Mouse (Mus musculus): Measurements from ENCODE around the gene Cdh23.

Cdh23 gene

DNA sequence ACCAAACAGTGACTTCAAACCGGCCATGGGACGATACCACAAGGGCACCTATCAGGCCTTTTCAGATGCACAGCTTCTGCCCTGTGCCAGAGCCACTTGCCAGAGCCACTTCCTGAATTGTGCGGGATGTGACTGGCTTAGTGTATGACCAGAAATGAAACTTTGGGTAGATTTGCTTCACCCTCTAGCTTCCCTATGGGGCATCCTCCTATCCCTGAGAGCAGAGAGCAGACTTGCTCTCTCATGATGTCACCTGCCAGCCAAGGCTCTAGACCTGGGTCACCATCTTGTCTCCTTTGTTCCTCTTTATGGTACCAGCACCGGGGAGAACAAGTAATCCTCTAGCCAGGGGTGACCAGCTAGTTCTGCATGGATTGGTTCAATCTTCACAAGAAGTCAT is 10.0 kb upstream of the Cdh23 start:
- no peak for DNase-seq

DNA sequence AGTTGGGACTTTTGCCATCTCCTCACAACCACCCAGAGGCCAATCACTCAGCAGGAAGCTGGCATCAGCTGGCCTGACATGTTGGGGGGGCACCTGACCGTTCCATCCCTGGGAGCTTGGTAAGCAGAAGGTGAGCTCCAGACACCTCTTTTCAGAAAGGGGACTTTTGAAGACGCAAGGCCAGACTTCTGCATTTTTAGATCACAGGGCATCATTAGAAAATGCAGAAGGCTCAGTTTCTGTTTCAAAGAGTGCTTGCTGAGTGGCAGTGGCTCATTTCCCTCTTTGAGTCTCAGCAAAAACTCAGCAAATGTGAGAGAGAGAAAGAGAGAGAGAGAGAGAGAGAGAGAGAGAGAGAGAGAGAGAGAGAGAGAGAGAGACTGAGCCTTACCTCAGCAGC is 8.8 kb upstream of the Cdh23 start:
- no peak for DNase-seq

DNA sequence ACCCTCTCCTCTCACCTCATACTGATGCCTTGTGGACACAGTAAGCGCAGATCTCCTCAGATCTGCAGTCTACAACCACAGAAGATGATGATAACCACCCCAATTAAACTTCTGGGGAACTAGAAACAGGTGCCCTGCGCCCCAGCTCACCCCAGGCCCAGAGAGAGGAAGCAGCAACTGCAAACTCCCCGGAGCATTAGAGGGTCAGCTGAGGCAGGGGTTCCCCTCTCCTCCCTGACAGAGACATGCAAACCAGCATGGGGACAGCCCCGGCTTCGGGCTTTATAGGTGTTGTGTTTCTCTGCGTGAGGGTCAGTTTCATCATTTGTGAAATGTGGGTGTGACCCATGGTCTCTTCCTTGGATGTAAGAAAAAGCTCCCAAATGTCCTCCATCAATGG is 1.5 kb upstream of the Cdh23 start:
- no peak for DNase-seq

- DNase-seq = peak; percentile 70 to 77
These were observed 685 bp upstream of the Cdh23 start for GRCm38 (mm10) chr10:60696975-60697374.

DNA sequence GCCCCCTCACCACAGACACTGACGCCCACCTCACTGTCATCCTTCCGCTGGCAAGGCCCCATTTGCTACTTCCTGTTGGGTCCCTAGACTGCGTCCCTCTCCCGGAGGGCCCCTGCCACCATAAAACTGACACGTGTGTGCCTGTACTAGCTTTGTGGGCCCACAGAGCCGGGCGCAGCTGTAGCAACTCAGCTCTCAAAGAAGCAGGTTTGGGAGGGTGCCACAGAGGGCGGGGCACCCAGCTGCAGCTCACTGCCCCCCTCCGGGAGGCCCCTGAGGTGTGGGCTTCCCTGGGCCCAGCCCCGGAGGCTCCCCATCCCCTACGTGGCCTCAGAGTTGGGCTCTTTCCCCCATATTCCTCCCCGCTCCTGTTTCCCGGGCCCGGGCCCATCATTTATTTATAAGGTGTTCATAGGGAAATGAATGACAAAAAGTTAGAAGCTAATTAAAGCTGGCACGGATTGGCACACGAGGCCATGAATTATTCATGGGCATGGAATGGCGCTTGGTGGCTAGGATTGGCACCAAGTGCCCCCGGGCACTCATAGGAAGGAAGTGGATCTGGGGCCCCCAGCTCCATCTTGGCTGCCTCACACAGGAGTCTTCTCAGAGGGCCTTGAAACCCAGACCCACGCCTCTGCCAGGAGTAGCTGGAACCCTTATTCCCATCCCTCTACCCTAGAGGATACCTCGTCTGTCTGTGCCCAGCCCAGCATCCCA is 4.5 kb downstream of the Cdh23 start:
- no peak for DNase-seq

- no peak for DNase-seq
These were observed 5.3 kb downstream of the Cdh23 start for GRCm38 (mm10) chr10:60690960-60691359.

DNA sequence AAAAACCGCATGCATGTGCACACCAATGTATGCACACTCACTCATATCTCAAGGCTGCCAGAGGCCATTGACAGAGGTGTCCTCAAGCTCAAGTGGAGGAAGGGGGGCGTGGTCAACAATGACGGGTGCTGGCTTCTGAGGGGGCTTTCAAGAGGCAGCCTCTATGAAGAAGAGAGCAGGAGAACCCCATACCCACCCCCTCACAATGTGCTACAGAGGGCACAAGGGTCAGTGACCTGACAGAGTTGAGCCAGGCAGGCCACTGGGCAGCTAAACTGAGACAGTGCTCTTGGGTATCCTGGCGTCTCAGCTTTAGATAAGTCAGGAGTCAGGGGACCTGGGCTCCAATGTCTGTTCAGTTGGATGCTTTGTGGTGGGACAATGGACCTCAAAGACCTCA is 6.9 kb downstream of the Cdh23 start:
- DNase-seq = no peak

DNA sequence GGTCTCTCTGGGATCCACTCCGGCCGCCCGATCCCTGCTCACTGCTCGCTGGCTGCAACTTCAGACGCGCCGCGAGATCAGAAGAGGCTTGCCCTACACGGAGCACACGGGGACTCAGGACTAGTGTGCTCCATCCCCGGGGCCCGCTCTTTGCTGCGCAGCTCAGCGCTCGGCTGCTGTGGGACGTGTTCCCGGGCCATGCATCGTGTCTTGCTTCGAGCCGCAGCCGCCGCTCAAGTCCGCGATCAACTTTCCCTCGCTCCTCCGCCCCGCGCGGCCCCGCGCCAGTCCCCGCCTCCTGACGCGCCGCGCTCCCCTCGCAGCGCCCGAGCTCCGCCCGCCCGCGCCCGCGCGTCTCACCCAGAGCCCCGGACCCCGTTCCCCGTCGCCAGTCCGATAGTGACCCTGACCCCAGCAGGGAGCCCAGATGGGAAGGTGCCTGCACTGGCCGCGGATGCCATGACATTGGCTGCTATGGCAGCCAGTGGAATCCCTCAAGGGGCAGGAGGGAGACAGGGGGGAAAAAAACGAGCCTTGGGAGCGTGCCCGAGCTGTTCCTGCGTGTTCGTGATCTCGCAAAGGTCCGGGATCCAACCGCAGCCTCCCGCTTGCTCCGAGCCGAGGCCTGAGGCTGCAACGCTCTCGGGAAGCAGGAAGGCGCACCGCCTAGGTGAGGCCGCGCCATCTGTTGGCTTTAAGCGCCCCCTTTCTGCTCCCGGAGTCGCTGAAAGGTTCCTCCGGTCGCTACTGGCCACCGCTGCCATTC is 9.1 kb downstream of the Cdh23 start:
- DNase-seq = peak; percentile 69 to 82

DNA sequence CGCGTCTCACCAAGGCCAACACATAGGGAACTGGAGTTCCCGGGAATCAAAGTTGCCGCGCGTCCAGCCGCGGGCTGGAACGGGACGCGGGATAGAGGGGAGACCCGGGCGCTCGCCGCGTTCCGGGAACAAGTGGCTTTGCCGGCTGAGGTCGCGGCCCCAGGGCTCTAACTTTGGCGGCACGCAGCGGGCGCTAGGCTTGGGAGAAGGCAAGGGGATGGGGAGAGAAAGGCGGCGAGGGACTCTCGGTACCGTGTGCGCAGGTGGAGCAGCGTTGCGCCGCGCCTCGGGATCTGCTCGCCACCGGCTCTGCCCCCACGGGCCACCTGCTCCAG is 9.7 kb downstream of the Cdh23 start:
- DNase-seq = peak; percentile 22 to 26

GRCm38 (mm10) chr10:60685764-60686640 is 10.3 kb downstream of the Cdh23 start:
- DNase-seq = peak; percentile 12 to 15

DNA sequence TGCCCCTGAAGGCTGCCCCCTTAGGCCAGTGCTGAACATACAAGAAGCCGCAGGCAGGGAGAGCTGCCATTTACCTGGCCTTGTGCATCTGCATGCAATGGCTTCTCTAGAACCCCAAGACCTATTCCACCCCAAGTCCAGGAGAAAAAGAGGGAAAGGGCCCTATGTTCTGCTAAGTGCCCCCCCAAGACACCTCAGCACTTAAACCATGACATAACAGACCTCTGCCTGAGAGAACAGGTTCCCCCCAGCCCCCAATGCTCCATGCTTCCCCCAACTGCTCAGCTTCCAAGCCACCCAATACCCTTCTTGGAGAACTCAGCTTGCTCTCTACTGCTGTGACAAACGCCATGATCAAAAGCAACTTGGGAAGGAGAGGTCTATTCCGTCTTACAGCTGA is 17.4 kb downstream of the Cdh23 start:
- no peak for DNase-seq

GRCm38 (mm10) chr10:60677319-60677718 is 19.0 kb downstream of the Cdh23 start:
- DNase-seq = no peak

DNA sequence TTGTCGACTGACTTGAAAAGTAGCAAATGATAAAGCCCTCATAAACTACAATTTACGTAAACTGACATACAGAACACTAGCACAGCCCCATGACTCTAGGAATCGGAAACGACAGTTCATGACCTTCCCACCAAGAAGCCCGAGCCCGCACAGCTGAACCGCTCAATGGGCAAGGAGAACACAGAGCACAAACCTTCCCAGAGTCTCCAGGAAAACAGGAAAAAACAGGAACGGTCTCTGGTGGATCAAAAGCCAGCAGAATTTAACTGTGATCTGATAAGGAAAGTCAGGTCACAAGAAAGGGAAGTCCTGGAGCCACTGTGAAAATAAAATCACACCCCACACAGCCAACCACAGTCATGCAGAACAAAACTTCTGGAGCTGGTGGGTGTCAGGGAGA is 26.1 kb downstream of the Cdh23 start:
- DNase-seq = no peak

DNA sequence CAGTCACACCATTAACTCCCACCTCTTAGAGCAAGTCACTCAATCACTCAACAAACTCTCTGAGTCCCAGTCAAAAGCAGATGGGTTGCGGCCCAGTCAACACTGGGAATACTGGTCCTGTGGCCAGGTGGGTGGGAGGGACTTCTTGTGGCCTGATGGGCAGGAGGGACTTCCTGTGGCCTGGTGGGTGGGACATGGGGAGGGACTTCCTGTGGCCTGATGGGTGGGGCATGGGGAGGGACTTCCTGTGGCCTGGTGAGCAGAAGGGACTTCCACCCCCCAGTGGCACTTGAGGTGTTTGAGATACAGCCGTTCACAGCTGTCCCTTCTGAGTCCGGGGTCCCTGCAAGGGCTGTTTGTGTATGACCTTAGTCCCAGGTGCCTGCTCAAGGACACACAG is 27.7 kb downstream of the Cdh23 start:
- DNase-seq = no peak

DNA sequence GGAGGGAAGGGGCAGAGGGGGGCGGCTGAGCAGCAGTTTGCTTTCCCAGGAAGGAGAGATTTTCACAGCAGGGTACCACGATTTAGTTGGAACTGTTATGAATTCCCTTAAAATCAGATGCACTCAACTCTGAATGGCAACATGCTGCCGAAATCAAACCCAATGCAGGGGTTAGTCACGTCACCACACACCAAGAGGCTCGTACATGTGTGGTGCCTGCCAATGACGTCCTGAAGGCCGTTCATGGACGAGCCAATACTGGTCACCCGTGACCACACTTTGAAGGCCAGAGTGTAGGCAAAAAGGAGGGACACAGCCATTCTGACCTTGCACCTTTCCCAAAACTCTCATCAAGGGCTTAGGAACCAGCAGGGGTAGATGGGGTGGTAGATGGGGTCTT is 35.3 kb downstream of the Cdh23 start:
- no peak for DNase-seq

- DNase-seq = no peak
These were observed 36.8 kb downstream of the Cdh23 start for GRCm38 (mm10) chr10:60659450-60660020.

DNA sequence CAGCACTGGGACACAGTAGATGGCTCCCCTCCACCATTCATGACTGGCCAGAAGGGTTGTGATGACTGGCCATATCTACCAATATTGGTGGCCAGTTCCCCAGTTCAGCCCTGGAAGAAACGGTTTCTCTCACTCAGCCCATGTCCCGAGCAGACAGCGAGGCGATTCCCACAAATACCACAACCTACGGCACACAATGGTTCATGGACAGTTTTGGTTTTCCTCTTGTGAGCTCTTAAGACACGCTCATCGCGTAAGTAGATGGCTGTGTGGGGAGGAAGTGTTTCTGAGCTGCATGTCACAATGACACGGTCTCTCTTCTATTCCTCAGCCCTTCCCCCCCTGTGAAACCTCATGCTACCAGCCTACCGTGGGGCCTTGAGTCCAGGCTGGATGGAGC is 38.1 kb downstream of the Cdh23 start:
- DNase-seq = no peak

GRCm38 (mm10) chr10:60653675-60654074 is 42.6 kb downstream of the Cdh23 start:
- no peak for DNase-seq

DNA sequence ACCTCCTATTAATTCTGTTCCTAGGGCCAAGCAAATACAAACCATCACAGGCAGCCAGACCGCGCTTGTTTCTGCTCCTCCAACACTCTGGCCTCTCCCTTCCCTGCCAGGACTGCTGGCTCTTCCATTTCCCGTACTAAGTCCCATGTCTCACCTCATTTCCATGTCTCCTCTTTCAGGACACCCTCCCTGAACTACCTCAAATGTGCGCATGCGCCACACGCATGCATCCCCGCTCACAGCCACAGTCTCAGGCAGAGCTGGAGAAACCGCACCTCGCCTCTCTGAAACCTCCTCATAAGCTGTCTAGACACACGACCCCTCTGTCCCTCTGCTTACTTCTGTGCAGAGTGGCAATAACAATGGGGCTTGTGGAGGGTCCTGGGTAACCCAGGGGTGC is 43.2 kb downstream of the Cdh23 start:
- no peak for DNase-seq

GRCm38 (mm10) chr10:60644079-60644641 is 52.1 kb downstream of the Cdh23 start:
- no peak for DNase-seq

DNA sequence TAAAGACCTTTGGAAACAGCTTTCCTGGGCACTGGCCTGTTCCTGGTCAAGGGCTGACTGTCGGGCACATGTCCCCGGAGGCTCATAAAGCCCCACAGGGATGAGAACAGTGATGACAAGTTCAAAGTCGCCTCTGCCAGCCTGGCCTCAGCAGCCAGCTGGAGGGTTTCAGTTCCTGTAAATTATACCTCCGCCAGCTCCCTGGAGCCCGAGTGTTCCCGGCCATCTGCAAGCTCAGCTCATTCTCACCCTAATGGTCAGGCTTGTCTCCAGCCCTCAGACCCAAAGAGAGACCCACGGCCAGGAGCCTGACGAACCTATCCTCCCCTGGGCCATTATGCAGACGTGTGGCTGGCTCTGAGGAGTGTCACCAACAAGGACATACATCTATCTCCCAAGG is 57.0 kb downstream of the Cdh23 start:
- peak; percentile 10 to 19 for DNase-seq

DNA sequence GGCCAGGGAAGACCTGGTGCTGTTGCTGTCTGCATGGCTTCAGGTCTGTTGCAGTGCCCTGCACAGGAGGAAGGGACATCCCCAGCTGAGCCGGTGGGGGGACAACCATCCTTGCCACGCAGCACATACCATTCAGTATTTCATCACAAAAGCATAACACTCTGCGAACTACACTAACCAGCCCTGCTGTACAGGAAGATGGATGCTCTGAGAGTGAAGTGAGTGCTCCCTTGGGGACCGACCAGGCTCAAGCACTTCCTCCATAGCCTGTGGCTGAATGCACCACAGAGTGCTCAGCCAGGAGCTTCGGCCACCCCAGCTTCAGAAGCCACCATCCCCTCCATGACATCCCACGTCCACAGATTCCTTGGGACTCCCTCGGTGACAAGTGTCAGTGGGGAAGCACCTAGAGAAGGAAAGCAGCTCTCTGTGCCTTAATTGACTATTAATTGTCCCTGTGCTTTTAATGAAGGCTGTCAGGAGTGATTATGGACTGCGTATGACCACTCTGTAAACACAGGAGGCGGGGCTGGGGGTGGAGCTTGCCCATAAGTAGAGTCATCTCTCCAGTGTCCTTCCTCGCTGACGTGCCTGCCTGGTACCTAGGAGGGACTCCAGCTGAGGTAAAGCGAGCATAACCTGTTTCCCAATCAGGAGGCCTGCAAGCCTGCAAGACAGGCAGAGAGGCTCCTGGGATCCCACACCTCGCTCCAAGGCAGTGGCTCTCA is 60.6 kb downstream of the Cdh23 start:
- DNase-seq = no peak
